Mouse (Mus musculus) heart, postnatal 0 days (tissue): Measurements from ENCODE around the gene Aftph. TPM values are rescaled to one million over a fixed set of nuclear protein-coding genes. Genes with fewer than 3 reads are reported as not detected.

ENCODE experiments used
- ATAC-seq: fragments of 200-750 bp; cut with Nextera tagmentation; 2 replicates; pipeline ENCODE4 v1.8.0; 2017; ENCODE audit warnings: low read depth, moderate number of reproducible peaks, moderate library complexity; ENCODE audit not compliant: insufficient read depth
- DNase-seq: peaks from one replicate; pipeline ENCODE4 v3.0.0-alpha.2; 2016; ENCODE audit warnings: low spot score
- H3K27ac ChIP-seq: fragments of 300-500 bp; sonication (generic); 2 replicates; pipeline ENCODE4 v1.5.1; 2014; ENCODE audit warnings: low read depth, mild to moderate bottlenecking
- H3K27me3 ChIP-seq: fragments of 300-500 bp; sonication (generic); 2 replicates; pipeline ENCODE4 v1.6.1; 2014; ENCODE audit warnings: low read length, mixed read lengths; ENCODE audit not compliant: control insufficient read depth, insufficient read depth
- H3K36me3 ChIP-seq: fragments of 300-500 bp; sonication (generic); replicated peaks from 2 replicates; pipeline ENCODE4 v1.6.1; 2014; ENCODE audit warnings: low read length, mixed read lengths; ENCODE audit not compliant: control insufficient read depth, insufficient read depth
- H3K4me1 ChIP-seq: fragments of 300-500 bp; sonication (generic); 2 replicates; pipeline ENCODE4 v1.6.1; 2014; ENCODE audit warnings: antibody characterized with exemption; ENCODE audit not compliant: control insufficient read depth, insufficient read depth
- H3K4me2 ChIP-seq: fragments of 300-500 bp; sonication (generic); 2 replicates; pipeline ENCODE4 v1.6.1; 2014; ENCODE audit warnings: low read depth, mild to moderate bottlenecking, low read length, moderate library complexity
- H3K4me3 ChIP-seq: fragments of 300-500 bp; sonication (generic); 2 replicates; pipeline ENCODE4 v1.5.1; 2014; ENCODE audit warnings: low read depth, low read length
- H3K9ac ChIP-seq: fragments of 300-500 bp; sonication (generic); replicated peaks from 2 replicates; pipeline ENCODE4 v1.6.1; 2014; ENCODE audit warnings: low read depth, low read length, mixed read lengths
- H3K9me3 ChIP-seq: fragments of 300-500 bp; sonication (generic); replicated peaks from 2 replicates; pipeline ENCODE4 v1.6.1; 2016; ENCODE audit warnings: low read length; ENCODE audit not compliant: control insufficient read depth
- CTCF ChIP-seq: IDR thresholded peaks from 2 replicates; pipeline ENCODE4 v1.5.1; 2016; ENCODE audit warnings: antibody characterized with exemption, control low read depth, low read depth
- EP300 ChIP-seq: IDR thresholded peaks from 2 replicates; pipeline ENCODE4 v1.6.1; 2016; ENCODE audit warnings: antibody characterized with exemption, low read depth
- WGBS: fragments of 180-500 bp; shearing (Covaris S2); extraction: QIAGEN DNeasy Blood & Tissue Kit; methylation state at CpG from one replicate; pipeline ENCODE4 v1.1.7; 2014; 5-methylcytosine and 5-hydroxymethylcytosine counted together
- polyA plus RNA-seq: library from polyadenylated mRNA; unstranded; fragments of >200 nt; fragmentation: Nextera tagmentation; extraction: Ambion mirVana; gene quantifications from 2 replicates; pipeline ENCODE4 v1.2.1, GENCODE M21; 2015
- total RNA-seq: library from RNA; depleted of rRNA; stranded (reverse); fragments of >200 nt; gene quantifications from 2 replicates; pipeline ENCODE4 v1.2.3, GENCODE M21; 2014; ENCODE audit warnings: low replicate concordance

Aftph gene
- total and polyA plus RNA-seq, 2 experiments from 2014 or later: 7.8 to 21.7 TPM

DNA sequence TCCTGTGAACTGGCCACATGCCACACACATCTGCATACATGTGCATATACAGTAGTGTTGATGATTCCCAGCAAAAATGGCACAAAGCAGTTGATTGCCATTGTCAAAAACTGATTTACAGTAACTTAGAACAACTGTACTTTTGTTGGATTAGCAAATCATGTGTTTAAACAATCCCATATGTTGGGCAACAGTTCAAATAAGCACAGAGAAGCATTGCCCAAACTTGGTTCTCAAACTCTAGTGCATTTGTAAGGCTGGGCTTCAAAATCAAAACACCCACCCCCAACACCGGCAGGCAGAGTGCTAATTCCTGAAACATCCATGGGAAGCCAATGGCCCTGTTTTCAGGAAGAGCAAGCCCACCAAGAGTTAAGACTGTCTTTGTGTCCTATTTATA lies 90.2 kb downstream of the Aftph start:
- ATAC-seq: no peak
- no peak for DNase-seq
- WGBS: 44% methylated on average over 1 of the region's 1 CpGs
- Histone ChIP-seq H3K9ac (no peak overlapping the region), H3K36me3 (peaks cover 32% of the 10 kb centered on the region), H3K27me3 (no peaks in the 10 kb centered on the region), H3K9me3 (no peaks in the 10 kb centered on the region), H3K4me2 (no peak overlapping the region), H3K4me1 (peaks cover 32% of the 10 kb centered on the region), H3K27ac (no peak overlapping the region), H3K4me3 (no peak overlapping the region)
- TF ChIP-seq EP300: no peak
- no peak for TF ChIP-seq CTCF

DNA sequence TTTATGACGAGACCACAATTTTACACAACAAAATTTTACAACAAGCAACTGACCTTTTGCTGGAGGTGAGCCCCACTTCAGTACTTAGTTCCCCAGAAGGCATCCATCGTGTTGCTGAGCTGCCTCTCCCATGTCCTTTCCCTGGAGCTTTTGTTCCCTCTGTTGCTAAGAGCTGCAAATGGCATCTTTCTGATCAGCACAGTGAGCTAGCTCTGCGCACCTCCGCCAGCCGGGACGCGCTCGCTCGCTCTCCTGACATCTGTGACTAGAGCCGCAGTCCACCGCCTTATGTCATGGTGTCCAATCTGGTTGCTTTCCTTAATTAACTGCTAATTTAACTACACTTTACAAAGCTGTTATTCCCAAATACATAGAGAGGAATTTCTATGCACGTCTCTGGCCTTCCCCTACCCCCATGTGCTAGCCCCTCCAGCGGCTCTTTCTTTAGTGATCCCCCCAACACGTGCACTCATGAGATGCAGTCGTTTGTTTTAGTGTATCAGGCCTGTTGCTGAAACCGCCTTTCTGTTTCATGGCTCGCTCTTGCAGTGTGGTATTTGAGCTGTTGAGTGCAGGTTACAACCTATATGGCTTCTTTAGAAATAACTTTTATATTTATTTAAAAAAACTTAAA lies 91.3 kb downstream of the Aftph start:
- H3K36me3 ChIP-seq: peaks cover 32% of the 10 kb centered on the region
- H3K9me3 ChIP-seq: no peaks in the 10 kb centered on the region
- H3K4me3 ChIP-seq: no peak overlapping the region
- DNase-seq: no peak
- no peak overlapping the region for H3K27ac ChIP-seq
- no peak overlapping the region for H3K9ac ChIP-seq
- no peak for ATAC-seq
- 92% methylated on average over 17 of the region's 17 CpGs for WGBS
- H3K27me3 ChIP-seq: no peaks in the 10 kb centered on the region
- peaks cover 32% of the 10 kb centered on the region for H3K4me1 ChIP-seq
- no peak overlapping the region for H3K4me2 ChIP-seq
- TF ChIP-seq CTCF (no peak), EP300 (no peak)

DNA sequence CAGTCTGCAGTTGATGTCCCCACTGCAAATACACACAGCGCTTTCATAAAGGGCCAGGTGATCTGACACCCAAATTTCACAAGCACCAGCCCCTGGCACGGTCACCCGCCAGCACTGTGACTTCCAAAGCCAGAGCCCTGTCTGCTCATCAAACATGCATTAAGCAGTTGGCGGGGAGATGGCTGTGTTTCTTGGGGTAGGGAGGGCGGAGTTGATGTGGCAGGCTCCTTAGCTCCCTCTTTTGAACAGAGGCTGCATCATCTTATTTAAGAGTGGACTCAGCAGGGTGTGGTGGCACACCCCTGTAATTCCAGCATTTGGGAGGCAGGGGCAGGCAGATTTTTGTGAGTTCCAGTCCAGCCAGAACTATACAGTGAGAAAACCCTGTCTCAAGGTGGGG lies 91.9 kb downstream of the Aftph start:
- ATAC-seq (no peak), DNase-seq (no peak)
- no peaks in the 10 kb centered on the region for H3K27me3 ChIP-seq
- H3K4me1 ChIP-seq: peaks cover 36% of the 10 kb centered on the region
- 86% methylated on average over 5 of the region's 5 CpGs for WGBS
- H3K4me2 ChIP-seq: no peak overlapping the region
- H3K27ac ChIP-seq: no peak overlapping the region
- no peak overlapping the region for H3K4me3 ChIP-seq
- H3K9me3 ChIP-seq: no peaks in the 10 kb centered on the region
- H3K36me3 ChIP-seq: peaks cover 32% of the 10 kb centered on the region
- TF ChIP-seq EP300 (no peak), CTCF (no peak)
- no peak overlapping the region for H3K9ac ChIP-seq

DNA sequence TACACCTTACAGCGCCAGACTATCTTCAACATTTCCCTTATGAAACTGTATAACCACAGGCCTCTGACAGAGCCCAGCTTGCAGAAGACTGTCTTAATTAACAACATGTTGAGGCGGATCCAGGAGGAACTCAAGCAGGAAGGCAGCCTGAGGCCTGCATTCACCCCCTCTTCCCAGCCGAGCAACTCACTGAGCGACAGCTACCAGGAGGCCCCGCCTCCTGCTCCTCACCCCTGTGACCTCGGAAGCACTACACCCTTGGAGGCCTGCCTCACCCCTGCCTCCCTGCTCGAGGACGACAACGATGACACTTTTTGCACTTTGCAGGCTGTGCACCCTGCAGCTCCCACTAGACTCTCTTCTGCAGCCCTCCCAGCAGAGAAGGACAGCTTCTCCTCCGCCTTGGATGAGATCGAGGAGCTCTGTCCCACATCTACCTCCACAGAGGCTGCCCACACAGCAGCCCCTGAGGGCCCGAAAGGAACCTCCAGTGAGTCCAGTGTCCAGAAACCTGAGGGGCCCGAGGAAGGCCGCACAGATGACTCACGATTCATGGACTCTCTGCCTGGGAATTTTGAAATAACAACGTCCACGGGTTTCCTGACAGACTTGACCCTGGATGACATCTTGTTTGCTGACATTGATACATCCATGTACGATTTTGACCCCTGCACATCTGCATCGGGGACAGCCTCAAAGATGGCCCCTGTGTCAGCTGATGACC lies 93.3 kb downstream of the Aftph start:
- Histone ChIP-seq H3K4me1 (peaks cover 40% of the 10 kb centered on the region), H3K9me3 (no peaks in the 10 kb centered on the region), H3K9ac (no peak overlapping the region), H3K27me3 (no peaks in the 10 kb centered on the region), H3K36me3 (peaks cover 28% of the 10 kb centered on the region), H3K27ac (no peak overlapping the region), H3K4me3 (no peak overlapping the region), H3K4me2 (no peak overlapping the region)
- no peak for ATAC-seq
- TF ChIP-seq EP300: no peak
- DNase-seq: no peak
- 53% methylated on average over 19 of the region's 19 CpGs for WGBS

DNA sequence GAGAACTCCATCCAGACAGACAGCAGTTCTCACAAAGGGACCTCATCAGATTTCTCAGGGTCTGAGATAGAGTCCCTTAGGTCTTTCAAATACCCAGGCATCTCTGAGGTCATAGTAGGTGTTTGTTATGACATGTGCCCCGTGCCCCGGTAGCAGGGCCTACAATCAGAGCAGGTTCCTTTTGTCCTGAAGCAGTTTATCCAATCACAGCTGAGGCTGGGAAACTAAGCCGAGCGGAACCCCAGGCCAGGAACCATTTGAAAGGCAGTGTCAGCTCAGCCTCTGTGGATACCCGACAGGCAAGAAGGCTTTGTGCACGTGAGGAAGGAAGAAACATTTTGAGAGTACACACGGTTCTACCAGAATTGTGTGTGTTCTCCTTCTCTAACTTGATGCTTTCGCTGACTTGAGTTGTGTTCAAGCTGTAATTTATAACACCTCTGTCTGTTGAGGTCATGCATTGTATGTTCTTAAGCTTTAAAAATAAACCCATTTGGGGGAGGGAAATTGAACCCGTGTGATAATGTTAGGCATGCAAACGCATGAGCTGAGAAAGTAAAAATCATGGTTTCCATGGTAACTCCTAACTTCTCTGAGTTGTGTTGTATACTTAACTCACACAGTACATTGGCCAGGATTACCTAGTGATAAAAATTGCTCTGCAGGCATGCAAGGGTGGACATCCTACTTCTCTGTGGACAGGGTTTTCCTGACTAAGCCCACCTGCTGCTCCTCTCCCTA lies 94.2 kb downstream of the Aftph start:
- no peak for TF ChIP-seq EP300
- TF ChIP-seq CTCF: no peak
- Histone ChIP-seq H3K4me1 (peaks cover 40% of the 10 kb centered on the region), H3K9ac (no peak overlapping the region), H3K36me3 (peaks cover 28% of the 10 kb centered on the region), H3K4me3 (no peak overlapping the region), H3K27me3 (no peaks in the 10 kb centered on the region), H3K27ac (no peak overlapping the region), H3K4me2 (no peak overlapping the region), H3K9me3 (no peaks in the 10 kb centered on the region)
- 40% methylated on average over 10 of the region's 10 CpGs for WGBS
- DNase-seq: no peak
- no peak for ATAC-seq
